Mouse (Mus musculus): Measurements from ENCODE around the gene Milr1.

DNA sequence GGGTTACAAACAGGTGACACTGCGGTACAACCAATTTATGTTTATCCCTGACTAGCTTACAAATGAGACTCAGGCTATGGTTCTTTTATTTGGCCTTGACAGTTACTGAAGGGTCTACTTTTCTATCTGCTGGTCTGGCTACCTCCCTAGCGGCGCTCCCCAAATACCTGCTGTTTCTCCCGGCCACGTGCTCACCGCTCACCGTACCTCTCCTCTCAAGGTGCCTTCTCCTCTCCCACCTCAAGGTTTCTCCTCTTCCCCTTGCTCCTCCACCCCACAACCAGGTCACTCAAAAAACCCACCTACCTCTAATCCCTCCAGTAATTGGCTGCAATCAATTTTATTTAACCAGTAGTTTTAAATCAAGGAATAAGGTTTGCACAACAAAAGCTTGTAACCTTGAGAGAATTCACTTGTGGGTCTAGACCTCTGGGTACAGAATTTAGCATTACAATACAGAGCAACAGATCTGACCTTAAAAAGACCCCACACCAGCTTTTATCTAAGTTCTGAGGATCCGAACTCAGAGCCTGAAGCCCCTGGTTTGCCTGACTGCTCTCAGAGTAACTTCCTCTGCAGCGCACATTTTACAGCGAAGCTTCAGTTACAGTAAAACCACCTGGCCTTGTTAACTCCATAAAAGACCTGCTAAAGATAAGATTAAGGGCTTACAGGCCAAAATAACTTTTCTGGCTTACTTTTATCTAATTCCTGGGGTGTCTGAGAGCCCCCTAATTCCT is 26.7 kb upstream of the Milr1 start:
- TF ChIP-seq CTCF (IDR thresholded peaks at IDR 0.05; ENCODE audit: control insufficient read depth, insufficient read depth, insufficient read length) (no peak), MAX (IDR thresholded peaks at IDR 0.05) (no peak), MYOG (IDR thresholded peaks at IDR 0.05; ENCODE audit: control insufficient read depth, extremely low read depth, insufficient read length) (no peak), CEBPB (IDR thresholded peaks at IDR 0.05; ENCODE audit: low read depth) (no peak)
